Mouse (Mus musculus) liver, embryonic 14 days (tissue): ENCODE data around the gene Slc25a10. TPM values are rescaled to one million over a fixed set of nuclear protein-coding genes. Genes with fewer than 3 reads are reported as not detected.

Experiments
- polyA plus RNA-seq: library from polyadenylated mRNA; depleted of rRNA; stranded (reverse); fragments of >200 nt; gene quantifications from 2 replicates; pipeline ENCODE4 v1.2.3, GENCODE M21; 2012; rRNA removed

Slc25a10 gene
- polyA plus RNA-seq = 27.2 and 31.8 TPM in 2 replicates

DNA sequence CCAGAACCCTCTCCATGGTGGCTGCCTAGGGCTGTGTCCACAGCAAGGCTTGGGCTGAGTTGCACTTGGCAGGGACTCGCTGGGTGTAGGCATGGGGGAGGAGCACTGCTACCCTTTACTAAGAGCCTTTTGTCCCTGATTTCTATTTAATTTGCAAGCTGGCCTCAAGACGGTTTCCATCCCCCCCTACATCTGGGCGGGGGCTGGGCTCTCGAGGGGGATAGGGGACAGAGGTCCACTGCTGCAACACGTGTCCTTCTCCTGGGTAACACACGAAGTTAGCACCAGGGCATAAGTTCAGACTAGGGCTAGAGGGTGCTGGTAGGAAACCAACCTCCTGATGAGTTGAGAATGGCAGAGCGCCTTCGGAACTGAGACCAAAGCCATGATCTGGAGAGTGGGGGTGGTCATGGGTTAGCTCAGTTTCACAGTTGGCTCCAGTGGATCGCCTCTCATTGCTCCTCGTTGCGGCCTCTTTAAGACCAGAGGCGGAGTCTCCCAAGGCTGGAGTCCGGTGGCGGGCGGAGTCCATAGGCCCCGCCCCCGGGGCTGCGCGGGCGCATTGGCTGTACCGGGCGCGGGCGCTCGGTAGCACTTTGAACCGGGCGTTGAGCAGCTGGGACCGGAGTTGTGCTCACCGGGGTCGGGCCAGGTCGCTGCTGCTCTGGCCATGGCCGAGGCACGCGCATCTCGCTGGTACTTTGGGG is at the start of gene Slc25a10:
Gene Slc25a10 (plus strand): TSS at position 524 of the 707 bp plus-strand sequence.

DNA sequence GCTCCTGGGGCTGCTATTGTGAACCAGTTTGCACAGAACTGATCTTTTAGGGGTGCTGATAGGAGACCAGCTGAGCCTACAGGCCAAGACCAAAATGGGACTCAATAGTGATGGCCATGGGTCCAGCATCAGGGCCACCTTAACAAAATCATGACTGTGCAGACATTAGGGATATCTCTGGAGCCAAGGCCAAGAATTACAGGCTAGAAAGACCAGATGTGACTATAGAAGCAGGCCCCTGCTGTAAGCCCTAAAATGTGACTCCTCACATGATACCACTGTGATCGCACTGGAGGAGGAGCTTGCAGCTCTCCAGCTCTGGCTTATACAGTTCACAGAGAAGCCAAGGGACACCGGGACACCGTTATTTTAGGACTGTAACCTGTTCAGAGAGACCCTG is 49.3 kb upstream of the Slc25a10 start, which contains the start of gene Tspan10:
Gene Tspan10 (plus strand): TSS at position 301 of the 400 bp plus-strand sequence.

DNA sequence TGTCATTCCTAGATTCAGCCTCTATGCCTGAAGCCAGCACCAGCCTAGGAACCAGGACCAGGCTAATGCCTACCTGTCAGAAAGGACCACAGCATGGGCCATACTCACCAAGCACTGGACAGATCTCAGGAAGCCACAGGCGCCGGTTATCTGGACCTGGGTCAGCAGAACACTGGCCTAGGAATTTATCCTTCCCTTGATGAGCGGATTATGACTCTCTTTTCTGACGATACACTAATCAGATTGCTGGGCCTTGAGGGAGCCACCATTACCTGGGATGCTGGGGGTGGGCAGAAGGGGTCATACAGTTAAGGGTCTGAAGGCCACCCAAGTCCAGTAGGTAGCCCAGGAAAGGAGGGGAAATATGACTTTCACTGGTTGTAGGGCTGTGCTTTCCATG is 38.3 kb upstream of the Slc25a10 start, which contains the start of gene Pde6g:
Gene Pde6g (minus strand): TSS at position 195 of the 400 bp plus-strand sequence.

GRCm38 (mm10) chr11:120457772-120458751 is 33.6 kb upstream of the Slc25a10 start, which contains the start of the genes Oxld1 and Ccdc137:
Oxld1 (minus strand) TSS chr11:120458068.
Ccdc137 (plus strand) TSS chr11:120458115.

DNA sequence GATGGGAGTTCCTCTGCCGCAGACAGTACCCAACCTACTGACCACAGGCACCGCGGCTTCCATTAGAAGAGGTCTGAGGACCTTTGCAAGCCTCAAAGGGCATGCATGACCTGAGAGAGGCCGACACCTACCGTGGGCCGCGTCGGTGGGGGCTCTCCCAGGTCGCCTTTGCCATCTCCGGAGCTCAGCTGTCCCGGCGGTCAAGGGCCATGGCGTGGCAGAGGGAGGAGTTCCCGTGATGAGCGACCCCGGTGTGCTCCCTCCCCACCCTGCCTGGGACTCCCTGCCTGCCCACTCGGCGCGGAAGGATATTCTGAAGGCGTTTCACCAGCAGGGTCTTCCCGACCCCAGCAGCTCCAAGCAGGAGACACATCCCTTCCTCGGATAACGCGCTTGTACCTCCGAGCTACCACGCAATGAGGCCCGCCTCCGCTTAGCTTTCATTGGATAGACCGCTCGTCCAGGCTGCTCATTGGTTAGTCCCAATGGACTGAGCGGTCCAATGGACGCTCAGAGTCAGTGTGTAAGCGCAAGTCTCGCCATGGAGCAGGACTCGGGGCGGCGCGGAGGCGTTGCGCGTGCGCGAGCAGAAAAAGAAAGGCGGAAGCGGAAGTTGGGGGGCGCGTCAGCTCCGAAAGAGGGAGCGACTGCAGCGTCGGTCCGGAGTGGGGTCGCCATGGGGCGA is 24.4 kb upstream of the Slc25a10 start, which contains the start of gene Arl16:
Gene Arl16 (minus strand): TSS at position 557 of the 685 bp plus-strand sequence.

GRCm38 (mm10) chr11:120484265-120484981 is 7.2 kb upstream of the Slc25a10 start, which contains the start of gene Mrpl12:
Mrpl12 (plus strand) TSS chr11:120484613.

DNA sequence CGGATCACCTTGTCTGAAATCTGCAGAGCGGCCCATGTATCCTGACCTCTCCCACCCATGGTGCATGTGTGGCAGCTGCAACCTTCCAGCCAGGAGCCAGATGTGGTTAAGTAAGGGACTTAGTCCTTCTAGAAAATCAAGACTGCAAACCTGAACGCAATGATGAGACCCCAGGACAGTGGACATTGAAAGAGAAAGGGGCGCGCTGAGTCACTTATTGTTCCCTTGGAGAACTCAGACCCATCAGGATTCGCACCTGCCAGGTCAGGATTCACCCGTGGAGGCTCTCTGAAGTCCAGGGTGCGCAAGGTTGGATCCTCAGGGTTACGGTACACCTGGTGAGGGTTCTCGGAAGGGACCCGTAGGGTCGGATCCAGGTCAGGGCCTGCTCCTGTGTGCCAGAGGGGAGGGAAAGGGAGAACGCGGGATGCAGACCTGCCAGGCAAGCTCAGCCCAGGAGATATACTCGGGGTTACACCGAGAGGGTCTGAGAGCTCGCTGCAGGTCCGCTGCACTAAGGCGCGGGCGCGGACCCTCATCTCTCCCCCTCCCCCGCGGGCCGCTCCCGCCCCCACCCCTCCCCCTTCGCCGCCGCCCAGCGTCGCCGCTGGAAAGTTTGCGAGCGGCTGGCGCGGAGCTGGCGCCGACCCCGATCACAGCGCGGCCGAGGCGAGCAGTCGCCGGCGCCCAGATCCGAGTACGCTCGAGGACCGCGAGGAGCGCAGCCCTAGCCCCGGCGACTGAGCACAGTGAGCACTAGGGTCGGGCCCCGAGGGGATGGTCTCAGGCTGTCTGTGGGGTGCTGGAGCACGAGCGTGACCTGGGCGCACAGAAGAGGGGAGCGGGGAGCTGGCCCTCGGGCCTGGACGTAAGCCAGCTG is 38.7 kb downstream of the Slc25a10 start, which contains the start of gene Gcgr:
Gene Gcgr (plus strand): TSS at position 615 of the 880 bp plus-strand sequence.

Other genes with a start within 250 kb of the Slc25a10 start
- 238 and 303 TPM in 2 replicates for gene Actg1, start 143.3 kb upstream of the Slc25a10 start, polyA plus RNA-seq
- 0.03 TPM in 1 of 2 replicates, not detected in the other for gene Fscn2, start 130.3 kb upstream of the Slc25a10 start, polyA plus RNA-seq
- 5.3 and 5.7 TPM in 2 replicates for gene Faap100, start 113.1 kb upstream of the Slc25a10 start, polyA plus RNA-seq
- 18.5 and 22.6 TPM in 2 replicates for gene Nploc4, start 54.1 kb upstream of the Slc25a10 start, polyA plus RNA-seq
- gene Tspan10, start 49.2 kb upstream of the Slc25a10 start, polyA plus RNA-seq = 0.03 TPM in 1 of 2 replicates, not detected in the other
- 0.22 and 0.25 TPM in 2 replicates for gene Pde6g, start 38.3 kb upstream of the Slc25a10 start, polyA plus RNA-seq
- 4.2 and 5.3 TPM in 2 replicates for gene Oxld1, start 33.8 kb upstream of the Slc25a10 start, polyA plus RNA-seq
- 15.5 and 17.7 TPM in 2 replicates for gene Ccdc137, start 33.7 kb upstream of the Slc25a10 start, polyA plus RNA-seq
- gene Arl16, start 24.2 kb upstream of the Slc25a10 start, polyA plus RNA-seq = 8.3 and 11.6 TPM in 2 replicates
- 77.5 and 86.5 TPM in 2 replicates for gene Mrpl12, start 7.2 kb upstream of the Slc25a10 start, polyA plus RNA-seq
- gene Gcgr, start 38.9 kb downstream of the Slc25a10 start, polyA plus RNA-seq = 16.1 and 19.1 TPM in 2 replicates
- 25.4 and 28.5 TPM in 2 replicates for gene Mcrip1, start 57.9 kb downstream of the Slc25a10 start, polyA plus RNA-seq
- gene Ppp1r27, start 59.3 kb downstream of the Slc25a10 start, polyA plus RNA-seq = 0.14 TPM in 1 of 2 replicates, not detected in the other
- gene P4hb, start 81.4 kb downstream of the Slc25a10 start, polyA plus RNA-seq = 239 and 240 TPM in 2 replicates
- 151 and 168 TPM in 2 replicates for gene Arhgdia, start 89.8 kb downstream of the Slc25a10 start, polyA plus RNA-seq
- 112 and 119 TPM in 2 replicates for gene Alyref, start 106.5 kb downstream of the Slc25a10 start, polyA plus RNA-seq
- gene Anapc11, start 106.6 kb downstream of the Slc25a10 start, polyA plus RNA-seq = 49.9 and 56.0 TPM in 2 replicates
- 4.6 and 5.4 TPM in 2 replicates for gene Npb, start 116.6 kb downstream of the Slc25a10 start, polyA plus RNA-seq
- gene Pcyt2, start 126.1 kb downstream of the Slc25a10 start, polyA plus RNA-seq = 113 and 125 TPM in 2 replicates
- 27.4 and 30.1 TPM in 2 replicates for gene Sirt7, start 133.4 kb downstream of the Slc25a10 start, polyA plus RNA-seq
- gene Mafg, start 141.8 kb downstream of the Slc25a10 start, polyA plus RNA-seq = 25.1 and 29.7 TPM in 2 replicates
- 4.4 and 4.5 TPM in 2 replicates for gene Pycr1, start 151.9 kb downstream of the Slc25a10 start, polyA plus RNA-seq
- 0.14 and 0.28 TPM in 2 replicates for gene Myadml2, start 156.3 kb downstream of the Slc25a10 start, polyA plus RNA-seq
- gene Notum, start 169.3 kb downstream of the Slc25a10 start, polyA plus RNA-seq = 0.22 and 0.43 TPM in 2 replicates
- gene Aspscr1, start 181.1 kb downstream of the Slc25a10 start, polyA plus RNA-seq = 16.8 and 20.5 TPM in 2 replicates
- gene Cenpx, start 221.9 kb downstream of the Slc25a10 start, polyA plus RNA-seq = 61.2 and 66.5 TPM in 2 replicates
- 8.6 and 8.7 TPM in 2 replicates for gene Lrrc45, start 222.1 kb downstream of the Slc25a10 start, polyA plus RNA-seq
- 1.3 and 1.4 TPM in 2 replicates for gene Rac3, start 229.6 kb downstream of the Slc25a10 start, polyA plus RNA-seq
- gene Dcxr, start 235.4 kb downstream of the Slc25a10 start, polyA plus RNA-seq = 9.4 and 10.1 TPM in 2 replicates
- 0.16 TPM in 1 of 2 replicates, not detected in the other for gene Cbr2, start 240.3 kb downstream of the Slc25a10 start, polyA plus RNA-seq